35 mouse cellular contexts compared by ENCODE assay signal in genomic region chr6:145880609-145881008, GRCm38 (mm10).
"Had no signal": no experiment of that assay in that cellular context is flagged by ENCODE, and none has a peak within 500 bp of the region (broad histone marks: within the 10 kb centered on the region; RNA-seq: fewer than 3 reads in every experiment).

No protein-coding gene starts in this region.

- H3K9ac ChIP-seq: heart, embryonic 12.5 days; heart, embryonic 13.5 days; heart, embryonic 15.5 days; hindbrain, embryonic 12.5 days; hindbrain, embryonic 13.5 days; hindbrain, embryonic 14.5 days; hindbrain, embryonic 15.5 days; intestine, embryonic 15.5 days; kidney, embryonic 15.5 days had no signal

- H3K27ac ChIP-seq: heart, embryonic 10.5 days; heart, embryonic 13.5 days; heart, embryonic 15.5 days; hindbrain, embryonic 10.5 days; hindbrain, embryonic 12.5 days; hindbrain, embryonic 13.5 days; hindbrain, embryonic 14.5 days; hindbrain, embryonic 15.5 days; hindbrain, postnatal 0 days; intestine, embryonic 15.5 days; kidney, embryonic 15.5 days; kidney, postnatal 0 days; layer of hippocampus, adult 2 months; left cerebral cortex, adult 2 months had no signal

- H3K4me2 ChIP-seq: heart, embryonic 11.5 days; heart, embryonic 12.5 days; heart, embryonic 13.5 days; heart, embryonic 15.5 days; hindbrain, embryonic 12.5 days; hindbrain, embryonic 13.5 days; hindbrain, embryonic 14.5 days; hindbrain, embryonic 15.5 days; intestine, embryonic 15.5 days; kidney, embryonic 15.5 days had no signal

- H3K9me3 ChIP-seq: heart, embryonic 10.5 days; heart, embryonic 15.5 days; hindbrain, embryonic 10.5 days; hindbrain, embryonic 12.5 days; hindbrain, embryonic 13.5 days; hindbrain, embryonic 15.5 days; intestine, embryonic 15.5 days; kidney, embryonic 15.5 days had no signal

- H3K36me3 ChIP-seq: heart, embryonic 10.5 days; heart, embryonic 12.5 days; heart, embryonic 13.5 days; heart, embryonic 15.5 days; hindbrain, embryonic 10.5 days; hindbrain, embryonic 12.5 days; hindbrain, embryonic 13.5 days; hindbrain, embryonic 15.5 days; intestine, embryonic 15.5 days; kidney, embryonic 15.5 days had no signal

- H3K4me1 ChIP-seq: heart, embryonic 12.5 days; heart, embryonic 13.5 days; heart, embryonic 15.5 days; hindbrain, embryonic 10.5 days; hindbrain, embryonic 12.5 days; hindbrain, embryonic 13.5 days; hindbrain, embryonic 15.5 days; intestine, embryonic 15.5 days; kidney, embryonic 15.5 days had no signal

- H3K4me3 ChIP-seq: heart, embryonic 10.5 days; heart, embryonic 12.5 days; heart, embryonic 13.5 days; heart, embryonic 15.5 days; hindbrain, embryonic 10.5 days; hindbrain, embryonic 12.5 days; hindbrain, embryonic 13.5 days; hindbrain, embryonic 15.5 days; intestine, embryonic 15.5 days; kidney, embryonic 15.5 days; layer of hippocampus, adult 2 months; left cerebral cortex, adult 2 months had no signal

- H3K27me3 ChIP-seq: heart, embryonic 12.5 days; heart, embryonic 13.5 days; heart, embryonic 15.5 days; hindbrain, embryonic 12.5 days; hindbrain, embryonic 13.5 days; hindbrain, embryonic 15.5 days; intestine, embryonic 15.5 days; kidney, embryonic 15.5 days had no signal

- DNase-seq: heart, postnatal 10 days; heart, postnatal 14 days; heart, postnatal 4 days; kidney, adult 11 months; kidney, adult 18-20 months; kidney, adult 2 months; kidney, adult 8-10 months; kidney, adult 9 months; kidney, postnatal 10 days; kidney, postnatal 14 days; kidney, postnatal 25 days; kidney, postnatal 36 days; kidney, postnatal 4 days; layer of hippocampus, adult 9-11 months; layer of hippocampus, postnatal 36 days had no signal

- ATAC-seq: hindbrain, embryonic 16.5 days; hindbrain, postnatal 0 days; inflammation-experienced regulatory T-cells, adult 6 months; intestine, embryonic 15.5 days; intestine, embryonic 16.5 days; intestine, postnatal 0 days had no signal
